Mouse (Mus musculus): ENCODE data around the gene Leng8.

Leng8 gene

GRCm38 (mm10) chr7:4136771-4137531 is at the start of gene Leng8:
Gene Leng8 (plus strand): TSS chr7:4137039.
- DNase-seq (ENCODE audit: low read depth in 1 of 2, low spot score in 2 of 2) = peak; percentile 98 to 99

GRCm38 (mm10) chr7:4087238-4087895 is 49.5 kb upstream of the Leng8 start:
- DNase-seq (ENCODE audit: low read depth in 1 of 2, low spot score in 2 of 2) = no peak

GRCm38 (mm10) chr7:4087896-4088480 is 48.9 kb upstream of the Leng8 start:
- no peak for DNase-seq (ENCODE audit: low read depth in 1 of 2, low spot score in 2 of 2)

GRCm38 (mm10) chr7:4088679-4089078 is 48.2 kb upstream of the Leng8 start:
- no peak for DNase-seq (ENCODE audit: low read depth in 1 of 2, low spot score in 2 of 2)

GRCm38 (mm10) chr7:4091170-4091569 is 45.7 kb upstream of the Leng8 start:
- DNase-seq (ENCODE audit: low read depth in 1 of 2, low spot score in 2 of 2) = no peak

- no peak for DNase-seq (ENCODE audit: low read depth in 1 of 2, low spot score in 2 of 2)
These were observed 38.5 kb upstream of the Leng8 start for GRCm38 (mm10) chr7:4098301-4098700.

- DNase-seq (ENCODE audit: low read depth in 1 of 2, low spot score in 2 of 2) = no peak
These were observed 38.0 kb upstream of the Leng8 start for GRCm38 (mm10) chr7:4098832-4099231.

GRCm38 (mm10) chr7:4101144-4101543 is 35.7 kb upstream of the Leng8 start:
- DNase-seq (ENCODE audit: low read depth in 1 of 2, low spot score in 2 of 2) = no peak

GRCm38 (mm10) chr7:4103411-4103810 is 33.4 kb upstream of the Leng8 start:
- DNase-seq (ENCODE audit: low read depth in 1 of 2, low spot score in 2 of 2) = no peak

- DNase-seq (ENCODE audit: low read depth in 1 of 2, low spot score in 2 of 2) = no peak
These were observed 25.1 kb upstream of the Leng8 start for GRCm38 (mm10) chr7:4111766-4112165.

- DNase-seq (ENCODE audit: low read depth in 1 of 2, low spot score in 2 of 2) = no peak
These were observed 19.6 kb upstream of the Leng8 start for GRCm38 (mm10) chr7:4117050-4117814.

- DNase-seq (ENCODE audit: low read depth in 1 of 2, low spot score in 2 of 2) = no peak
These were observed 17.4 kb upstream of the Leng8 start, which contains the start of gene Ttyh1 for GRCm38 (mm10) chr7:4119344-4119902. Gene Ttyh1 (plus strand): TSS chr7:4119408.

- no peak for DNase-seq (ENCODE audit: low read depth in 1 of 2, low spot score in 2 of 2)
These were observed 16.6 kb upstream of the Leng8 start for GRCm38 (mm10) chr7:4119976-4120921.

GRCm38 (mm10) chr7:4122076-4122768 is 14.6 kb upstream of the Leng8 start:
- DNase-seq (ENCODE audit: low read depth in 1 of 2, low spot score in 2 of 2) = no peak

- DNase-seq (ENCODE audit: low read depth in 1 of 2, low spot score in 2 of 2) = no peak
These were observed 14.1 kb upstream of the Leng8 start for GRCm38 (mm10) chr7:4122783-4123182.

GRCm38 (mm10) chr7:4123732-4124131 is 13.1 kb upstream of the Leng8 start:
- DNase-seq (ENCODE audit: low read depth in 1 of 2, low spot score in 2 of 2) = no peak

GRCm38 (mm10) chr7:4124315-4124759 is 12.5 kb upstream of the Leng8 start:
- no peak for DNase-seq (ENCODE audit: low read depth in 1 of 2, low spot score in 2 of 2)

- DNase-seq (ENCODE audit: low read depth in 1 of 2, low spot score in 2 of 2) = no peak
These were observed 12.0 kb upstream of the Leng8 start for GRCm38 (mm10) chr7:4124856-4125255.

GRCm38 (mm10) chr7:4125306-4125705 is 11.5 kb upstream of the Leng8 start:
- DNase-seq (ENCODE audit: low read depth in 1 of 2, low spot score in 2 of 2) = no peak

All from monocyte, adult 2 months (primary cell).